Mouse (Mus musculus): ENCODE measurements around the gene Pbld1. TPM values are rescaled to one million over a fixed set of nuclear protein-coding genes. Genes with fewer than 3 reads are reported as not detected.

The Pbld1 gene
- polyA plus RNA-seq, 1 experiment from 2014 or later = 4.0 TPM

GRCm38 (mm10) chr10:63099941-63100562, 40.1 kb downstream of the Pbld1 start:
- peak overlapping the region; percentile 70 for H3K9ac ChIP-seq (ENCODE audit: low read depth, low read length)
- no peak overlapping the region for H3K27ac ChIP-seq (ENCODE audit: low read length)
- H3K4me2 ChIP-seq (ENCODE audit: low read depth, low read length) = peak overlapping the region; percentile 97
- H3K4me3 ChIP-seq (ENCODE audit: low read length) = peak overlapping the region; percentile 61
- WGBS = under 1% methylated on average over 61 of the region's 62 CpGs
- 0 out of 2 replicates have a peak, but pooled peaks cover 4% of the 10 kb centered on the region for H3K4me1 ChIP-seq (ENCODE audit: control insufficient read depth, insufficient read depth, low read length)
- no peaks in the 10 kb centered on the region for H3K9me3 ChIP-seq (ENCODE audit: control insufficient read depth, low read length)
- no peaks in the 10 kb centered on the region for H3K36me3 ChIP-seq (ENCODE audit: control insufficient read depth, insufficient read depth, low read length)
- peak; percentile 92 for ATAC-seq
- peaks cover 16% of the 10 kb centered on the region for H3K27me3 ChIP-seq (replicated peaks; ENCODE audit: control insufficient read depth, insufficient read depth, low read length)

- peak overlapping the region; percentile 70; the same call in 1 of the 2 replicates for H3K9ac ChIP-seq (ENCODE audit: low read depth, low read length)
- no peaks in the 10 kb centered on the region for H3K36me3 ChIP-seq (ENCODE audit: control insufficient read depth, insufficient read depth, low read length)
- H3K9me3 ChIP-seq (ENCODE audit: control insufficient read depth, low read length) = no peaks in the 10 kb centered on the region
- 0 out of 2 replicates have a peak, but pooled peaks cover 4% of the 10 kb centered on the region for H3K4me1 ChIP-seq (ENCODE audit: control insufficient read depth, insufficient read depth, low read length)
- H3K27ac ChIP-seq (ENCODE audit: low read length) = no peak overlapping the region
- no peak for ATAC-seq
- peak overlapping the region; percentile 61 for H3K4me3 ChIP-seq (ENCODE audit: low read length)
- H3K27me3 ChIP-seq (replicated peaks; ENCODE audit: control insufficient read depth, insufficient read depth, low read length) = peaks cover 16% of the 10 kb centered on the region
- WGBS = 19% methylated on average over 9 of the region's 9 CpGs
- H3K4me2 ChIP-seq (ENCODE audit: low read depth, low read length) = peak overlapping the region; percentile 97
Measured at GRCm38 (mm10) chr10:63100657-63101056, 40.7 kb downstream of the Pbld1 start.

GRCm38 (mm10) chr10:63113027-63113604, 53.2 kb downstream of the Pbld1 start:
- no peaks in the 10 kb centered on the region for H3K27me3 ChIP-seq (replicated peaks; ENCODE audit: control insufficient read depth, insufficient read depth, low read length)
- ATAC-seq = no peak
- no peak overlapping the region for H3K27ac ChIP-seq (ENCODE audit: low read length)
- H3K4me2 ChIP-seq (ENCODE audit: low read depth, low read length) = no peak overlapping the region
- H3K4me3 ChIP-seq (ENCODE audit: low read length) = no peak overlapping the region
- no peak overlapping the region for H3K9ac ChIP-seq (ENCODE audit: low read depth, low read length)
- 46% methylated on average over 5 of the region's 5 CpGs for WGBS
- H3K36me3 ChIP-seq (ENCODE audit: control insufficient read depth, insufficient read depth, low read length) = no peaks in the 10 kb centered on the region
- H3K9me3 ChIP-seq (ENCODE audit: control insufficient read depth, low read length) = no peaks in the 10 kb centered on the region
- H3K4me1 ChIP-seq (ENCODE audit: control insufficient read depth, insufficient read depth, low read length) = no peaks in the 10 kb centered on the region

- H3K27me3 ChIP-seq (replicated peaks; ENCODE audit: control insufficient read depth, insufficient read depth, low read length) = no peaks in the 10 kb centered on the region
- H3K4me1 ChIP-seq (ENCODE audit: control insufficient read depth, insufficient read depth, low read length) = no peaks in the 10 kb centered on the region
- H3K9ac ChIP-seq (ENCODE audit: low read depth, low read length) = no peak overlapping the region
- 86% methylated on average over 6 of the region's 6 CpGs for WGBS
- no peak overlapping the region for H3K27ac ChIP-seq (ENCODE audit: low read length)
- H3K4me2 ChIP-seq (ENCODE audit: low read depth, low read length) = no peak overlapping the region
- ATAC-seq = no peak
- H3K4me3 ChIP-seq (ENCODE audit: low read length) = no peak overlapping the region
- H3K9me3 ChIP-seq (ENCODE audit: control insufficient read depth, low read length) = no peaks in the 10 kb centered on the region
- no peaks in the 10 kb centered on the region for H3K36me3 ChIP-seq (ENCODE audit: control insufficient read depth, insufficient read depth, low read length)
Measured at GRCm38 (mm10) chr10:63113716-63114360, 53.9 kb downstream of the Pbld1 start.

GRCm38 (mm10) chr10:63115881-63116280, 55.9 kb downstream of the Pbld1 start:
- WGBS = 84% methylated on average over 15 of the region's 15 CpGs

GRCm38 (mm10) chr10:63116376-63116775, 56.4 kb downstream of the Pbld1 start:
- Histone ChIP-seq H3K4me2 (ENCODE audit: low read depth, low read length) (no peak overlapping the region), H3K27ac (ENCODE audit: low read length) (no peak overlapping the region), H3K27me3 (replicated peaks; ENCODE audit: control insufficient read depth, insufficient read depth, low read length) (no peaks in the 10 kb centered on the region), H3K9me3 (ENCODE audit: control insufficient read depth, low read length) (no peaks in the 10 kb centered on the region), H3K36me3 (ENCODE audit: control insufficient read depth, insufficient read depth, low read length) (no peaks in the 10 kb centered on the region), H3K4me3 (ENCODE audit: low read length) (no peak overlapping the region), H3K4me1 (ENCODE audit: control insufficient read depth, insufficient read depth, low read length) (no peaks in the 10 kb centered on the region), H3K9ac (ENCODE audit: low read depth, low read length) (no peak overlapping the region)
- ATAC-seq = no peak
- WGBS = 92% methylated on average over 9 of the region's 9 CpGs

More at GRCm38 (mm10) chr10:63115881-63116280, 55.9 kb downstream of the Pbld1 start:
- Histone ChIP-seq H3K27me3 (replicated peaks; ENCODE audit: control insufficient read depth, insufficient read depth, low read length) (no peaks in the 10 kb centered on the region), H3K4me1 (ENCODE audit: control insufficient read depth, insufficient read depth, low read length) (no peaks in the 10 kb centered on the region), H3K4me3 (ENCODE audit: low read length) (no peak overlapping the region), H3K4me2 (ENCODE audit: low read depth, low read length) (no peak overlapping the region), H3K9ac (ENCODE audit: low read depth, low read length) (no peak overlapping the region), H3K27ac (ENCODE audit: low read length) (no peak overlapping the region), H3K9me3 (ENCODE audit: control insufficient read depth, low read length) (no peaks in the 10 kb centered on the region), H3K36me3 (ENCODE audit: control insufficient read depth, insufficient read depth, low read length) (no peaks in the 10 kb centered on the region)
- no peak for ATAC-seq

GRCm38 (mm10) chr10:63117583-63117982, 57.6 kb downstream of the Pbld1 start:
- Histone ChIP-seq H3K36me3 (ENCODE audit: control insufficient read depth, insufficient read depth, low read length) (no peaks in the 10 kb centered on the region), H3K27me3 (replicated peaks; ENCODE audit: control insufficient read depth, insufficient read depth, low read length) (no peaks in the 10 kb centered on the region), H3K27ac (ENCODE audit: low read length) (no peak overlapping the region), H3K4me3 (ENCODE audit: low read length) (no peak overlapping the region), H3K4me2 (ENCODE audit: low read depth, low read length) (no peak overlapping the region), H3K9me3 (ENCODE audit: control insufficient read depth, low read length) (no peaks in the 10 kb centered on the region), H3K9ac (ENCODE audit: low read depth, low read length) (no peak overlapping the region), H3K4me1 (ENCODE audit: control insufficient read depth, insufficient read depth, low read length) (no peaks in the 10 kb centered on the region)
- ATAC-seq = no peak
- 92% methylated on average over 8 of the region's 8 CpGs for WGBS

GRCm38 (mm10) chr10:63119916-63120315, 60.0 kb downstream of the Pbld1 start:
- H3K27me3 ChIP-seq (replicated peaks; ENCODE audit: control insufficient read depth, insufficient read depth, low read length) = no peaks in the 10 kb centered on the region
- H3K4me3 ChIP-seq (ENCODE audit: low read length) = no peak overlapping the region
- H3K9ac ChIP-seq (ENCODE audit: low read depth, low read length) = no peak overlapping the region
- no peaks in the 10 kb centered on the region for H3K36me3 ChIP-seq (ENCODE audit: control insufficient read depth, insufficient read depth, low read length)
- no peak for ATAC-seq
- H3K9me3 ChIP-seq (ENCODE audit: control insufficient read depth, low read length) = no peaks in the 10 kb centered on the region
- H3K4me2 ChIP-seq (ENCODE audit: low read depth, low read length) = no peak overlapping the region
- H3K27ac ChIP-seq (ENCODE audit: low read length) = no peak overlapping the region
- H3K4me1 ChIP-seq (ENCODE audit: control insufficient read depth, insufficient read depth, low read length) = no peaks in the 10 kb centered on the region
- 79% methylated on average over 14 of the region's 14 CpGs for WGBS

GRCm38 (mm10) chr10:63121961-63122360, 62.0 kb downstream of the Pbld1 start:
- peak; percentile 38; the same call in 1 of the 2 replicates for ATAC-seq
- no peaks in the 10 kb centered on the region for H3K4me1 ChIP-seq (ENCODE audit: control insufficient read depth, insufficient read depth, low read length)
- H3K4me3 ChIP-seq (ENCODE audit: low read length) = no peak overlapping the region
- no peak overlapping the region for H3K9ac ChIP-seq (ENCODE audit: low read depth, low read length)
- no peaks in the 10 kb centered on the region for H3K36me3 ChIP-seq (ENCODE audit: control insufficient read depth, insufficient read depth, low read length)
- H3K9me3 ChIP-seq (ENCODE audit: control insufficient read depth, low read length) = no peaks in the 10 kb centered on the region
- no peaks in the 10 kb centered on the region for H3K27me3 ChIP-seq (replicated peaks; ENCODE audit: control insufficient read depth, insufficient read depth, low read length)
- 82% methylated on average over 14 of the region's 14 CpGs for WGBS
- H3K27ac ChIP-seq (ENCODE audit: low read length) = no peak overlapping the region
- no peak overlapping the region for H3K4me2 ChIP-seq (ENCODE audit: low read depth, low read length)

All from intestine, embryonic 16.5 days (tissue).